Mouse (Mus musculus) right cerebral cortex, postnatal 10 days (tissue): ENCODE results near the gene Adcy9.
A peak's percentile ranks its signal among the peaks of the same experiment; 100 is the strongest.

ENCODE experiments used
- DNase-seq, 2 experiments: peaks; one replicate each; pipeline ENCODE4 v3.0.0; 2021; ENCODE audit warnings: low spot score in 2 of 2

Gene Adcy9

DNA sequence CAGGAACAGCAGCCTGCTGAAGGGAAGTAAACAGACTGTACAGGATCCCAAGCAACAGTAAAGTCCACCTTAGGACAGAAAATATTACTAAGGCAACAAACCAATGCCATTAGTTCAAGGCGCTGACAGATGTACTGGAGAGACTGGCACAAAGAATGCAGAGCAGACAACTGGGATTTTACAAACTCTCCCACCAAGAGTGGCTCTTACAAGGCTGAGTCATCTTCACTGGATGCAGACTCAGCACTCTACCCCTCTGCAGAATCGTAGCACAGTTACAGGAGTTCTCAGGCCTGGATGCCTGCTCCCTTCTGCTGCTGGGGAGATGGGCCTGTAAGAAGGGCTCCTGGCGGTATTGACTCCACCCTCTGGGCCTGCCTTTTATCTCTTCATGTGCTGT, 99.4 kb downstream of the Adcy9 start:
- no peak for DNase-seq

DNA sequence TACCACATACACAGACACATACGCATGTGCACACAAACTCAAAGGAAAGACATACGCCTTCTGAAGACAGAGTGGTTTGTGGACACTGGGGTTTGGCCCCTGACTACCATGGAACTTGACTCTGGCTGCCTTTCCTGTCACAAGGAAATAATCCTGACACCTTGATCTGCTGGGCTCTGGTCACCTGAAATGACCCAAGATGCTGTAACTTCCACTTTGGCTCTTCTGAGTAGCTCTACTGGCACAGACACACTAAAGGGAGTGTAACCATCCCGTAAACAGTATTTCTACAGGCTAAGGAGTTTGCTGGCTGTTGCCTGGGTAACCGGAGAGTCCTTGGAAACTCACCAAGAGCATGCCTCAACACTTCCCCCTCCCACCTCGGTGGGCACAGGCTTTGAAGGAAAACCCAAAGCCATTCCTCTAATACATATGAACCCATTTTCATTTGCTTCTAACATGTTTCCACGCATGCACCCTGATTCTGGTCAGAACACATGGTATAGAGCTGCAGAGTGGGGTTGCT, 102.2 kb downstream of the Adcy9 start:
- peak; percentile 69 to 79 for DNase-seq

DNA sequence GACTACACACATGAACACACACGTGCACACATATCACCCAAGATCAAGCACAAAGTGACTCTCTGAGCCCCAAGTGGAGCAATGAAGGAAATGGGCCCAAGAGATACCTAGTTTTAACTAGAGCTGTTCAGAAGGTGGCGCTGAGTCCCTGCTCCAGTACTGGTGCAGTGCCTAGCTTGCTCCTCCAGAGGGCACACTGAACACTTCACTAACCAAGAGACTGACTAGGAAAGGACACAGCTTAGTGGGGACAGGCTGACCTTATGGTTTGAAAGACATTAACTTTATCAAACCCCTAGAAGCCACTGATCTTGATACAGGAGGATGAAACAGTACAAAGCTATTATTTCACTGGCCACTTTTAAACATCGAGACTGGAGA, 104.2 kb downstream of the Adcy9 start:
- peak; percentile 87 to 89 for DNase-seq

DNA sequence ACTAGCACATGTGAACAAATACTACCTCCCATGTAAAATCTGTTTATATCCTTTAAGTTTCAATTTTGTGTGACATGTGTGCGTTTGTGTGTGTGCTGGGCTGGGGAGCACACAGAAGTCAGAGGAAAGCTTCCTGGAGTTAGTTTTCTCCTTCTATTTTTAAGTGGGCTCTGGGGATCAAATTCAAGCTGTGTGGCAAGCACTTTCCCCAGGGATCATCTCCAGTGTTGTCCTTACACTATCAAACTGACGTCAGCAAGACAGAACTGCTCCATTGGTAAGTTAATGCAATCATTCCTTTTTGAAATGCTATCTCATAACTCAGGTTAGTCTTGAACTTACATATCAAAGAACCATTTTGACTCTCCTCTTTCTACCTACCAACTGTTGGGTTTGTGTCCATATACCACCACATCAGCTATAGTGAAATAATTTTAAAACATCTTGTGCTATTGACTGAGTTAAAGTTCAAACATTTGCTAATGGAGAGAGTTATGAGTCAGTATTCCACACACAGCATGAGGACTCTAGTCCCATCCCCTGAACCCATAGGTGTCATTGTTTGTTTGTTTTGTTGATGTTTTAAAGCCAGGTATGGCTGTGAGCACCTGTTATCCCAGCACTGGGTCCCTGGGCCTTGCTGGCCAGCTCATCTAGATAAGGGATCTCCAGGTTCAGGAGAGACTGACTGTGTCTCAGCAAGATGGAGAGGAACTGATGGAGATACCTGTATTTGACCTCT, 104.8 kb downstream of the Adcy9 start:
- DNase-seq: no peak

DNA sequence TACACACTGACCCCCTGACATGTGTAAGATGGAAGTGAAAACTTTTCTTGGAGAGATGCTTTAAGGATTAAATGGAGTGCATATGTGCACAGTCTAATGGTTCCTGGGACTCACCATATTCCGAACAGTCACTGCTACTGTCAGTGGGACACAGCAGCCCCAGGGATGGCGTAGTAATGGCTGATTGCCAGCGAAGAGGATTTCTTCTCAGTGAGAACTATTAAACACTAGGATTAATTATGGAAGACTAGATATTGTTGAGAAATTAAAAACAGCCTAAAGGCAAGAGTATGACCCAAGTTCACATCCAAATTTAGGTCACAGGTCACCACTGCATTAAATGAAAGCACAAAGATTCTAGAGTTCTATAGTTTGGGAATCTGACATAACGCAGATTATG, 105.4 kb downstream of the Adcy9 start:
- no peak for DNase-seq

DNA sequence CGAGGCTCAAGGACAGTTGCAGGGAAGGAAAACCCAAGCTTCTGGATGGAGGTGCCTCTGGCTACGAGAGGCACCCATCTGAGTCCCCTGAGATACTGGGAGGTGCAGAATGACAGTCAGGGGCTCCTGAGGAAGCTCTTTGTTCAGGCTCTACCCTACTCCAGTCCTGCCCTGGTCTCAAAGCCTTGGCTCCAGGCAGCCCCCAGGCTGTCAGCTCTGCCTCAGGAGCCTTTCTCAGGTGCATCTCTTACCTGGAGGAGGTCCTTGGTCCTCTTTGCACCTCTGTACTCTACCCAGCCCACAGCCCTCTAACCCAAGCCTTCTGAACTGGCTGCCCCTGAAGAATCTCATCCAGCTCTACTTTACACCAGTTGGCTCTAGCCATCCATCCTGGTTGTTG, 108.3 kb downstream of the Adcy9 start:
- DNase-seq: no peak

DNA sequence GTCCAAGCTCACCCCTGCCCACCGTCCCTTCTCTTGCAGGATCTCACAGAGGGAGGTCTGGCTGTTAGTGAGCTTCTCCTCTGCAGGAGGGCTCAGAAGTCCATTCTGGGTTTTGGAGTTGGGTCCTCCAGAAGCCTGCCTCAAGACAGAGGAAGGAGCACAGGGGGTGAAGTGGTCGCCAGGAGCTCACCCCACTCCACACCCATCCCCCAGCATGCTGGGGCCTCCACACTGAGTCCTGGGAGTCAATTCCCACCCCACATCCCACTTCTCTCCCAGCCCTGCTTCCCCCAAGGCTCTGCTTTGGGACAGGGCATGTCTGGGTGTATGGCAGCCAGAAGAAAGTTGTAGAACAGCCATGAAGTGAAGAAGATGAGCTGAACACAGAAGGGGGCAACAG, 108.7 kb downstream of the Adcy9 start:
- no peak for DNase-seq

DNA sequence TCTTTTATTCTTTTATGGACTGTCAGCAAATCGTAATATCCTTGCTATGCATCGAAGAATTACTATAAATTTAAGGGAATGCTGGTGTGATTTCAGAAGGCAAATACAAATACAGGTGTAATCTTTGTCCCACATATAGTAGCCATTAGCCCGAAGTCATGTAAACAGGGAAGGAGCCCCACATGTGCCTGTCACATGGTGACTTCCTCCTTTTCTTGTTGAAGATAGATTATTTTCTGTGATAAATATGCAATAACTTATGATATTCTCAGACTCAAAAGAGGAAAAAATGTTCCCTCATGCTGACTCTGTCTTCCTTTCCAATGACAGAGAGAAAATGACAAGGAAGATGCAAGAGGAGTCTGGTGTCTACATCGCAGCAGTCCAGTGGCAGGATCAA, 112.5 kb downstream of the Adcy9 start:
- no peak for DNase-seq

DNA sequence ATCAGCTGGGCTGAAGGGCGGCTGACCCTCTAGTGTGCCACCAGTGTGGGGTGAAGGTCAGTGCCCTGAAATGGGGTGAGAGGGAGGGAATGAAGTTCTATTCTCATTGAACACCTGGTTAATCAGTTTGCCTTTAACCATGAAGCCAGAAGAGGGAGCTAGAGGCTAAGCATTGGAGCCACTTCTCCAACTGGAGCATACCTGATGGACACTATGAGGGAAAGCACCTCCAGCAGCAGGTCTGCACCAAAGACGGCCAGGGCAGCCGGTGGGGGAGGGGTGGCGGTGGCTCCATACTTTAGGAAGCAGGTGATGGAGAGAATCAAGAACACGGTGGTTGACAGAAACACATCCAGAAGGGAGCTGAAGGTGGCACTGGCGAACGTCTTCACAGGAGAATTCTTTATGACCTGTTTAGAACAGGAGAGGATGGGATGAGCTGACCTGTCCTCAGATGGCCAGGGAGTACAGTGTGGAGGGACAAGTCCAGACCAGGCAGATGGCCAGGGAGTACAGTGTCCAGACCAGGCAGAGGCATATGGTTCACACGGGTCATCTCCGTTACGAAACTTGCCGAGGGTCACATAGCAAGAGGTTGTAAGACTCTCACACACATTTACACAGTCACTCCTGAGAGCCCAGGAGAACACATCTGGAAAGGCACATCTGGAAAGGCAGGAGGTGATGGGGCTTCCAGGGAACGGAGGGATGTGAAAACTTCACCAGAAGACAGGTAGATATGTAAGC, 115.9 kb downstream of the Adcy9 start:
- DNase-seq: peak in 1 of 2 experiments; percentile 58

DNA sequence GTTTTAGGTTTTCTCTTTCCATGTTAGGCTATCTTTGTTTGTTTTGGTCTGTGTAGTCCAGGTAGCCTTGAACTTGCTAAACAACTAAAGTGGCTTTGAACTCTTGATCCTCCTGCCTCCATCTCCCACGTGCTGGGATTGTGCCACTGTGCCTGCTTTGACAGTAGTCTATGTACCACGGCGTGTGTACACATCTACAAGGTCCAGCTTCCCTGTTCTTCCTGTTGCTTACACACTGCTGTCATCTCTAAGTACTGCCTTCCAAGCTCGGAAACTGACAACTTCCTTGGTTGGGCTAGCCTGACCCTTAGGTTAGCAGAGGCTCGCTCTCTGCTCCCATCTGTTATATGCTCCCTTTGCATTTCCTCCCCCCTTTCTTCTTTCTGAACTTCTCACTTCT, 116.7 kb downstream of the Adcy9 start:
- DNase-seq: no peak

DNA sequence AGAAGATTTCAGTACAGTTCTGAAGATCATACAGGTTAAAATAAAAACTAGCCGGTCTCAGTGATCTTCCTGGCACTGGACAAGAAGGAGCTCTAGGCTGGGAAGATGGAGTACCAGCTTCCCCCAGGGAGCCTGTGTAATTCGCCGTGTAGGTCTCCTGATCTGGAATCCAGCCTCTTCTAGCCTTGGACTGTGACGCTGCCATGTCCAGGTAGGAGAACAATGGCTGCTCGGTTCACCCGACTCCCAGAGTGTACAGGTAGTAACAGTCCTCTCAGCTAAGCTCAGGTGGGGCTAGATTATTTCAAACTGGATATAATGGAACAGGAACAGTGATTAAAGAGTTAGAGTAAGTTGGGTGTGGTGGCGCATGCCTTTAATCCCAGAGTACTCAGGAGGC, 120.0 kb downstream of the Adcy9 start:
- no peak for DNase-seq

DNA sequence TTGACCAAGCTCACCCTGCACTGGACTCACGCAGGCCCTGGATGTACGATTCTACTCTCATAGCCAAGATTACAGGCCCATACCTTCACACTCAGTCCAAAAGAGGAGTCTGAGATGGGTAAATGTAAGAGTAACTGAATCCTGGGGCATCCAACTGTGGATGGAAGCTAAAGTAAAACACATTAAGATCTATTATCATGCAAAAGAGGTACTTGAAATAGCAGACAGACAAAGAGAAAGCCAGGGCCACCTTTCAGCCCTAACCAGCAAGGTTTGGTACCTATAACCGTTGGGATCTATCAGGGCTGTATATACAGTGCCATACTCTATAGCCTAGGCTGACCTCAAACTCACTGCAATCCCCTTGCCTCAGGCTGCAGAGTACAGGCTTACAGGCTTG, 127.0 kb downstream of the Adcy9 start:
- DNase-seq: no peak

DNA sequence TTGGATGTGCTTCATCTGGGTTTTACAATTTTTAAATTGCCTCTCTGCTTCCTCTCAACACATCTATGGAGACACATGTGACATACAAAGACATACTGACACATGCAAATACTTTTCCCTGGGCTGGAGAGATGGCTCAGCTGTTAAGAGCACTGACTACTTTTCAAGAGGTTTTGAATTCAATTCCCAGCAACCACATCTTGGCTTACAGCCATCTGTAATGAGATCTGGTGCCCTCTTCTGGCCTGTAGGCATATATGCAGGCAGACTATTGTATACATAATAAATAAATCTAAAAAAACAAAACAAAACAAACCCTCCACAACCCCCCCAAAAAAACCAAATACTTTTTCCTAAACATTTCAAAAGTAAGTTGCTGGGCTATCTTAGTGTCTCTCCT, 130.8 kb downstream of the Adcy9 start:
- DNase-seq: no peak

DNA sequence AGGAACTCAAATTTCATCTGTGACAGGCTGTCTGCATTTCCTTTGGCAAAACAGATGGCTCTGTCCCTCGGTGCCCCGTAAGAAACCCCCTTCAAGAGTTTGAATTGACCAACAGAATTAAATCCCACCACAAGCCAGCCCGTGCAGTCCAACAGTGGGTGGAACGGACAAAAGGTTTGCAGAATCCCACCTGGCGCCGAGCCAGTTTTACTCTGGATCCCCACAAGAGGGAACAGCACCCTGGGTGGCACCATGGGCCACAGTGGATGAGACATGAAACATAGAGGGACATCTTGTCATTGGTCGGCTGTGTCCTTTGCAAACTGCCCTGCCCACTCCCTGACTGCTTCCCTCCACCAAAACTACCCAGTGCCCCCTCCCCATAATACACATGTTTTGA, 133.7 kb downstream of the Adcy9 start:
- DNase-seq: peak in 1 of 2 experiments; percentile 42

DNA sequence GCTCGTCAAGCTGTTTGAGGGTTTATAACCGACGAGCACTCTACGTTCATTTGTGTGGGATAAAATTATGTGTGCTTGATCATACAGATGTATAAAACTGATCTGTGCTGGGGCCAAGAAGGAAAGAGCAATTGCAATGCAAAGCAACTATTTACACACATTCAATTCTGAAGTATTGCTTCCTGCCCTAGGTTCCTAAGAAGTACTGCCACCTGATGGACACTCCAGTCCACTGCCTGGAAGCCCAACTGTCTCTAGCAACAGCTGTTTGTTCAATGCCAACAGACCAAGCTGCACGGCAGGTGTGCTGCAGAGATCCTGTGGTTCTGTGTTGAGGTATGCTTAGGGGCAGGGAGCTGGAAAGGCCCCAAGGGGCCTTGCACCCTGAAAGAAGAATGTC, 135.0 kb downstream of the Adcy9 start:
- no peak for DNase-seq

DNA sequence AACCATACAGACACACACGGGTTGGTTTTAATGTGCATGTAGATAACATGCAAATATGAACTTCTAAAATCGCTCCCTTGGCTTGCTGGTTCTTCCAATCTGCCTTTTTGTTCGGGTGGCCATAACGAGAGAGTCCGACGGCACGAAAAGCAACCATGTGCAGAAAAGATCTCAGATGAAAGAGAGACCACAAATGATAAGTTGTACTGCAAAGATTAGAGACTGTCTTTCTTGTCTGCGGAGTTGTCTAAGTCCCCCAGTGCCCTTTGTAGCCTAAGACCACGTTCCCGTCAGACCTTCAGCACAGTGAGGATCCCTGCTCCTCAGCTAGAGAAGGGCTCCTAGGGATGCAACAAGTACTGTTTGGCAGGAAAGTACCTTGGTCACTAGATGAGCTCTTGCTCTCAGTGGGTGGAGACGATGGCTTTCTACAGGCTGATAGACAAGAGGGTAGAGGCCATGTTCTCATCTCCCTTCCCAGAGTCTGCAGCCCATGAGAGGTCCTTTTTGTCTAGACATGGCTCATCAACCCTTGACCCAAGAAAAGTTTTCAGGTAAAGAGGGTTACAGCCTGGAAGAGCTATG, 136.9 kb downstream of the Adcy9 start:
- no peak for DNase-seq

DNA sequence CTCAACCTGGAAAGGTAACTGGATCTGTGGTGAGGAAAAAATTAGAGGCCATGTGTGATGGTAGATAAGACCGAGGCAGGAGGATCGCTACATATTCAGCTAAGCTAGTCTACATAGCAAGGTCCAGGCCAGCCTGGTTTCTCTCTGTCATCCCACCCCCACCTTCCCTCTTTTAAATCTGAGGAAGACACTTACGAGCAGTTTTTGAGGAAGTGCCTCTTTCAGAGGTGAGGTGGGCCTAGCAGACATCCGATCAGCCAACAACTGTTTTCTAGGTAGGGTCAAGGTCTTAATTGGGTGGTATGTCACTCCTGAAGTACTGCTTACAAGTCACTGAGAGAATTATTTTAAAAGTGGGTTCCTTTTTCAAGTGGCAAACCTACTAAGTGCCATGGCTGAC, 138.8 kb downstream of the Adcy9 start:
- no peak for DNase-seq

DNA sequence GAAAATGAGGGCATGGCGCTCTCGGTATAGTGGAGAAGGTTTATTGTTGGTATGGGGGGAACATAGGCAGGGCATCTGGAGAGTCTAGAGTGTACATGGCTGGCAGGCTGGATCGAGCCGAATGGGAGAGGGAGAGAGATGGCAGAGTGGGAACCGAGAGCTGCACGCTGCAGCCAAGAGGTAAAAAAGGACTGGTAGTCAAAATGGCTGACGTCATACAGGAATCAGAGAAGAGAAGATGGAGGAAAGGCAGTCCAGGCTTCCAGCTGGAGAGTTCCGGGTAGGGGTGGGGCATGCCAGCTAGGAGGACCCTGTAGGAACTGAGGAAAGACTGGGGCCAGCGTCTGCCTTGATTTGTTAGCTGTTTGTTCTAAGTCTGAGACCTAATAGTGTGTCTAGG, 139.3 kb downstream of the Adcy9 start:
- DNase-seq: no peak

DNA sequence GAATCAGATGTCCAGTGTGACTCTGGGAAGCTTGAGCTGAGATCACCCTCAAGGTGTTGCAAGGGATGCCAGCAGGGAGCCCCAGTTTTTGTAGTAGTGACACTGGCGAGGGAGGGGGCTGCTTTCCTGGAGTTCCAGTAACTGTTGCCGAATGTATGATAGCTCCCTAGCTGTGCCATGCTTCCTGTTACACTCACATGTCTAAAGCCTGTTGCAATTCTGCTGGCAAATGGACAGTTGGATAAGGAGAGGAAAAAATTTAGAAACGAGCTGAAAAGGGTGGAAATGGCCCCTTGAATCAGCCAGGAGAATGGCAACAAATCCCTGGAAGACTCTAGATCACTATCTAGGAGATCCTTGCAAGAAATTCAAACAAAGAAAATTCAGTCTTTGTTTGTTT, 140.7 kb downstream of the Adcy9 start:
- no peak for DNase-seq

DNA sequence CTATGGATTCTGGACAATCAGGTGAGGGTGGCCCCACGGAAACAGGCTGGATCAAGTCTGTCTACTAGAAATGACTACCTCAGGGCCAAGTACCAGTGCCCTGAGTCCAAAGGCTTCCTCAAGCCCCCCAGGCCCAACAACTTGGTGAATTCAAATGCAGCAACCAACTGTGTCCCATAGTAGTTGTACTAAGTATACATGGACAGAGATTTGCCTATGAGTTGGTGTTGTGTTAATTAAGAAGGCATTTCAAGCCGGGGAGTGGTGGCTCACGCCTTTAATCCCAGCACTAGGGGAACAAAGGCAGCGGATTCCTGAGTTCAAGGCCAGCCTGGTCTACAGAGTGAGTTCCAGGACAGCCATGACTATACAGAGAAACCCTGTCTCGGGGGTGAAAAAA, 143.7 kb downstream of the Adcy9 start:
- DNase-seq: no peak

DNA sequence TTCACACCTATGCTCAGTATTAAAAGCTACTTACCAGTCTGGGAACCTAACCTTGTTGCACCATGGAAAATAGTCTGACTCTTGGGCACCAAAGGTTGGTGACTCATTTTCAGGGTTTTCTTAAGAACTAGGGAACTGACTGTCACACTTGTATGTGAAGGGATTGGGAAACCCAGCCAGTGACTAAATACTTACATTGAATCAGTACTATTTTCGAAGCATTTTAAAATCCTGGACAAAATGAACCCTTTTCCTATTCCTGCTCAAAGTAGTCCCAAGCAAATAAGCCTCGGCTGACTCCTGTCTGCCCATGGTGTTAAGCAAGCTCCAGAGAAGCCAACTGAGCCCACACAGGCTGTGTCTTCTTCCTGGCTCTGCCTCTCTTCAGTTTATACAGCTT, 144.1 kb downstream of the Adcy9 start:
- no peak for DNase-seq

DNA sequence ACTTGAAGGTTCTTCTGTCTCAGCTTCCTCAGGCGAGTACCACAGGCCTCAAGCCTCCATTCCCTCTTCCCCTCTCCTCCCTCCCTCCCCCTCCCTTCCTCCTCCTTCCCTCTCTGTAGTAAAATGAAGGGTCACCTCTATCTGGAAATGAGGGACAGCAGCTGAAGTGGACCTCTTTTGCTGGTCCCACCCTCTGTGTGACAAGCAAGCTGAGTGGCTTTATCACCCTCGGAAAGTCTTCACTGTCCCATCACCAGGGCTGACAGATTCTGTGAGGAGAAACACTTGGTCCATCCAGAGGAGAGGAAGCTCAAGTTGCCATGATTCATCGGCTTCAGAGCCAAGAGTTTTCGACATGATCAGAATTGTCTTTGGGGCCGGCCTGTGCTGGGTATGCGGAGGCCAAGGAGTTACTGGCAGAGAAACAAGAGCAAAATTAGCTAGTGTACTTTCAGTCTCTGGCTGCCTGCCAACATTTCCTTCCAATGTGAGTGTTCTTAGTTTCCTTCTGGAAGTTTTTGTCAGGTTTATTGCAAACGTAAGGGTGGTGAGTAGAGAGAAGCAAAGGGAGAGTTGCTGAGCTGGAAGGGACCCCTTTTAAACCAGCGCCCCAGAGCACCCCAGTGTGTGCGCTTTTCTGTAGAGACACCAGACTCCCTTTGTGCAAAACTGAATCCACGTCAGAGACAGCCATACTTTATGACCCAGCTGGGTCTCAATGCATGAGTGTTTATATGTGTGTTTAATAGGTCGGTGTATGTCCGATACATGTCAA, 146.4 kb downstream of the Adcy9 start:
- peak; percentile 86 to 88 for DNase-seq
